Mouse (Mus musculus): ENCODE measurements at regions not wholly inside any gene's neighbourhood (a gene's known extent, or its start where the extent isn't known, plus 50 kb on each side); places are given as distances from the start of the nearest gene placed in this dataset.

GRCm38 (mm10) chr8:91974636-91975035 is 172.8 kb upstream of the Irx3 start:
- DNase-seq (ENCODE audit: extremely low read depth, low read depth, low spot score): no peak

GRCm38 (mm10) chr8:91973951-91974439 is 172.1 kb upstream of the Irx3 start:
- DNase-seq (ENCODE audit: extremely low read depth, low read depth, low spot score): no peak

GRCm38 (mm10) chr8:91967407-91967806 is 165.5 kb upstream of the Irx3 start:
- DNase-seq (ENCODE audit: extremely low read depth, low read depth, low spot score): no peak

GRCm38 (mm10) chr8:91966891-91967370 is 165.1 kb upstream of the Irx3 start:
- no peak for DNase-seq (ENCODE audit: extremely low read depth, low read depth, low spot score)

- no peak for DNase-seq (ENCODE audit: extremely low read depth, low read depth, low spot score)
Measured at GRCm38 (mm10) chr8:91961696-91962095, 159.8 kb upstream of the Irx3 start.

GRCm38 (mm10) chr8:91955170-91955569 is 153.3 kb upstream of the Irx3 start:
- no peak for DNase-seq (ENCODE audit: extremely low read depth, low read depth, low spot score)

- no peak for DNase-seq (ENCODE audit: extremely low read depth, low read depth, low spot score)
Measured at GRCm38 (mm10) chr8:91952981-91953380, 151.1 kb upstream of the Irx3 start.

- no peak for DNase-seq (ENCODE audit: extremely low read depth, low read depth, low spot score)
Measured at GRCm38 (mm10) chr8:91949110-91949509, 147.2 kb upstream of the Irx3 start.

GRCm38 (mm10) chr8:91948173-91948940 is 146.5 kb upstream of the Irx3 start:
- no peak for DNase-seq (ENCODE audit: extremely low read depth, low read depth, low spot score)

GRCm38 (mm10) chr8:91941005-91941404 is 139.1 kb upstream of the Irx3 start:
- DNase-seq (ENCODE audit: extremely low read depth, low read depth, low spot score): no peak

- DNase-seq (ENCODE audit: extremely low read depth, low read depth, low spot score): no peak
Measured at GRCm38 (mm10) chr8:91937227-91937626, 135.4 kb upstream of the Irx3 start.

- no peak for DNase-seq (ENCODE audit: extremely low read depth, low read depth, low spot score)
Measured at GRCm38 (mm10) chr8:91930520-91930919, 128.7 kb upstream of the Irx3 start.

- DNase-seq (ENCODE audit: extremely low read depth, low read depth, low spot score): no peak
Measured at GRCm38 (mm10) chr8:91925968-91926524, 124.2 kb upstream of the Irx3 start.

- peak; percentile 93 for DNase-seq (ENCODE audit: extremely low read depth, low read depth, low spot score)
Measured at GRCm38 (mm10) chr8:91924152-91924551, 122.3 kb upstream of the Irx3 start.

- peak; percentile 93 for DNase-seq (ENCODE audit: extremely low read depth, low read depth, low spot score)
Measured at GRCm38 (mm10) chr8:91922211-91922874, 120.5 kb upstream of the Irx3 start.

- no peak for DNase-seq (ENCODE audit: extremely low read depth, low read depth, low spot score)
Measured at GRCm38 (mm10) chr8:91917834-91918233, 116.0 kb upstream of the Irx3 start.

GRCm38 (mm10) chr8:91913971-91914370 is 112.1 kb upstream of the Irx3 start:
- DNase-seq (ENCODE audit: extremely low read depth, low read depth, low spot score): no peak

GRCm38 (mm10) chr8:91913121-91913520 is 111.3 kb upstream of the Irx3 start:
- DNase-seq (ENCODE audit: extremely low read depth, low read depth, low spot score): no peak

- DNase-seq (ENCODE audit: extremely low read depth, low read depth, low spot score): no peak
Measured at GRCm38 (mm10) chr8:91909637-91910383, 107.9 kb upstream of the Irx3 start.

GRCm38 (mm10) chr8:91908731-91909353 is 107.0 kb upstream of the Irx3 start:
- DNase-seq (ENCODE audit: extremely low read depth, low read depth, low spot score): no peak

GRCm38 (mm10) chr8:91907178-91907577 is 105.3 kb upstream of the Irx3 start:
- no peak for DNase-seq (ENCODE audit: extremely low read depth, low read depth, low spot score)

Data from fat pad, adult 2 months (tissue).